Mouse (Mus musculus) testis, adult 2 months (tissue): ENCODE data around the gene Ptpn1.

Source experiments
- CTCF ChIP-seq: fragments of 200-500 bp; IDR thresholded peaks from 2 replicates; pipeline ENCODE4 v1.5.1; 2012; ENCODE audit warnings: low read depth, mild to moderate bottlenecking, inconsistent platforms, low read length, moderate library complexity; ENCODE audit not compliant: control insufficient read depth, insufficient read depth, insufficient replicate concordance
- POLR2A ChIP-seq: fragments of 200-500 bp; IDR thresholded peaks from 2 replicates; pipeline ENCODE4 v1.6.1; 2012; ENCODE audit warnings: low read depth, mild to moderate bottlenecking, inconsistent platforms, low read length, moderate library complexity; ENCODE audit not compliant: control insufficient read depth

DNA sequence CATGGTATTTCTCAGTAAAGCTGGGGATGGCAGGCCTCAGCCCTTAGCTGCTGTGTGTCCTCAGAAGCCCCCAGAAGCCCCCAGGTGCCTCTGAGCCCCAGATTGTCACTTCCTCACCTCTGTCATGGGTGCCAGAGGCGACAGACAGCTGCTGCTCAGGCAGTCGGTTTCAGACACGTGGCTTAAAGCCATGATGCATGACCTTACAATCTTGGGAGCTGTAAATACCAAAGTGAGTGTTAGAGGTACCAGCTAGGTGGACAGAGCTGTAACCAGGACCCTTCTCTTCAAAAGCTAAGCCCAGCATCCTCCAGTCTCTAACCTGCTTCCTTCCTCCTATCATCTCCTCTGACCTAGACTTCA is 21.7 kb upstream of the Ptpn1 start:
- no peak for TF ChIP-seq CTCF
- no peak for TF ChIP-seq POLR2A
